Mouse (Mus musculus): ENCODE measurements around the gene Slc35e3. TPM values are rescaled to one million over a fixed set of nuclear protein-coding genes. Genes with fewer than 3 reads are reported as not detected.

Slc35e3 gene
- 2.3 and 2.5 TPM in 2 replicates for polyA plus RNA-seq (2015; fragmentation: Nextera tagmentation; extraction: Ambion mirVana)

DNA sequence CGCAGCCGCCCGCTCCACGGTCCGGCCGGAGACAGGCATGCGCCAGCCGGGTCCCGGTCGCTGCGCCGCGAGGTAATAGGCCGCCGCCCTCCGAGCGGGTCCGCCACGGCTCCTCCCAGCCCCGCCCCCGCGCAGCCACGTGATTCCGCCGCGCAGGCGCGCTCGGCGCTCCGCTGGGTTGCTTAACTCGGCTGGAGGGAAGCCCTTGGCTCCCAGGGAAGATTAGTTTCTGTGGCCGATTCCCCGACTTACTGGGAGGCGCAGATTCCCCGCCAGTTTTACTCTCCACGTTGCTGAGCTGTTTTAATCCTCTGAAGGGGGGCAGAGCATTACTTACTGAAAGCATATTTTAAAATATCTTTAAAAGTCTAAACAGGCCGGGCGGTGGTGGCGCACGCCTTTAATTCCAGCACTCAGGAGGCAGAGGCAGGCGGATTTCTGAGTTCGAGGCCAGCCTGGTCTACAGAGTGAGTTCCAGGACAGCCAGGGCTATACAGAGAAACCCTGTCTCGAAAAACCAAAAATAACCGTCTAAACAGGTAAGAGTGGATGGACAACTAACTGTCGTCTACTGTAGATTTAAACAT, at the start of gene Slc35e3:
Gene Slc35e3, minus strand, starts transcription at position 69 of the 587 bp plus-strand sequence.
- Histone ChIP-seq H3K4me2 (ENCODE audit: low read depth, low read length) (peak within 1 kb of the TSS; percentile 75), H3K27ac (ENCODE audit: low read length) (peak within 1 kb of the TSS; percentile 64), H3K4me1 (ENCODE audit: control insufficient read depth, low read depth, low read length) (peaks cover 7% of the 10 kb centered on the region), H3K27me3 (ENCODE audit: control insufficient read depth, insufficient read depth, low read depth, low read length) (no peaks in the 10 kb centered on the region), H3K9me3 (replicated peaks; ENCODE audit: control insufficient read depth, low read length) (no peaks in the 10 kb centered on the region), H3K36me3 (ENCODE audit: control insufficient read depth, insufficient read depth) (peaks cover 20% of the 10 kb centered on the region), H3K4me3 (ENCODE audit: low read depth, low read length) (peak within 1 kb of the TSS; percentile 56), H3K9ac (ENCODE audit: low read depth, low read length) (peak within 1 kb of the TSS; percentile 43)
- WGBS (ENCODE audit: insufficient replicate concordance), result 14% methylated on average over 43 of the region's 46 CpGs
- peak; percentile 99 for ATAC-seq (ENCODE audit: low read depth)

DNA sequence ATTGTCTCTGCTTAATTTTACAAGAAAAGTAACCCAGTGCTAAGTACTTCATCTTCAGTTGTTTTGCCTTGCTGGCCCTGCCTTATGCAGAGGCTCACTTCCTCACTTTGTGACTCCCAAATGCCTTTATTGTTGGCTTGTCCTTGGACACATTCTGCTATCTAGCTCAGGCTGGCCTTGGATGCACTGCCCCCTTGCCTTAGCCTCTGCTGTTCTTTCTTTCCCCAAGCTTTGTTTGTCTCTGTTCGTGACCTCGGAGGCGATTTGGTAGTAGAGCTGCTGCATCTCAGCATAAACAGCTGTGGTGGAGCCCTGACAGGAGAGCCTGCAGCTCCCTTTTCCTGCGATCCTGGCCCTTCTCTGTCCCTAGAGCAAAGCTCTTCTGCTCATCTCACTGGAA, 49.0 kb upstream of the Slc35e3 start:
- H3K9me3 ChIP-seq (replicated peaks; ENCODE audit: control insufficient read depth, low read length), result no peaks in the 10 kb centered on the region
- H3K4me3 ChIP-seq (ENCODE audit: low read depth, low read length), result no peak overlapping the region
- peaks cover 16% of the 10 kb centered on the region for H3K4me1 ChIP-seq (ENCODE audit: control insufficient read depth, low read depth, low read length)
- H3K27ac ChIP-seq (ENCODE audit: low read length), result no peak overlapping the region
- WGBS (ENCODE audit: insufficient replicate concordance), result 62% methylated on average over 4 of the region's 4 CpGs
- no peaks in the 10 kb centered on the region for H3K36me3 ChIP-seq (ENCODE audit: control insufficient read depth, insufficient read depth)
- no peak overlapping the region for H3K4me2 ChIP-seq (ENCODE audit: low read depth, low read length)
- H3K9ac ChIP-seq (ENCODE audit: low read depth, low read length), result no peak overlapping the region
- no peak for ATAC-seq (ENCODE audit: low read depth)
- H3K27me3 ChIP-seq (ENCODE audit: control insufficient read depth, insufficient read depth, low read depth, low read length), result no peaks in the 10 kb centered on the region

DNA sequence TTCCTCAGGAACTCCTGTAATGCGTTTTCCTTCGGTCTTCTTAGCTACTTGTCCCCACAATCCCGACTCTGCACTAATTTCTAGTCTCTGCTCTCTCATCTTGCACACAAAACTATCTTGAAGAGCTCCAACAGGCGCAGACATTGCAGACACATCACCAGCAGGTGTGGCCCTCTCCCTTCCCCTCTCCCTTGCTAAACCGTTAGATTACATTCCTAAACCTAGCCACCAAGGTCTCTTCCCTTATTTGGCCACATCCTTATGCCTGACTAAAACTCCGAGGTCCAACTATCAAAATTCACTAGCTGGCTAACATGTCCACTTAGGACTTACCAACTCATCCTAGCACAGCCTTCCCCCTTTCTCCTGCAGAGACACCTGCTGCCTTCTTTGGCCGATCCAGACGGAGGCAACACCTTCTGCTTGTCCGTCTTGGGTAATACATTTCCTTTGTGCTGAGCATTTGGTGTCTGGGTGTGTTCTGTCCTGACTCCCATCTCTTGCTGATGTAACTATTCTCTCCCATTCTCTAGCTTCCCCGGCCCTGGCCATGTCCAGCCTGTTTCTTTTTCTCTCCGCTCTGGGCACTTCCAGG, 47.4 kb upstream of the Slc35e3 start:
- Histone ChIP-seq H3K36me3 (ENCODE audit: control insufficient read depth, insufficient read depth) (no peaks in the 10 kb centered on the region; the same call in 1 of the 2 replicates), H3K9me3 (replicated peaks; ENCODE audit: control insufficient read depth, low read length) (no peaks in the 10 kb centered on the region), H3K27me3 (ENCODE audit: control insufficient read depth, insufficient read depth, low read depth, low read length) (no peaks in the 10 kb centered on the region), H3K4me2 (ENCODE audit: low read depth, low read length) (peak overlapping the region; percentile 77), H3K9ac (ENCODE audit: low read depth, low read length) (peak overlapping the region; percentile 59; the same call in 1 of the 2 replicates), H3K4me3 (ENCODE audit: low read depth, low read length) (peak overlapping the region; percentile 66), H3K27ac (ENCODE audit: low read length) (peak overlapping the region; percentile 78), H3K4me1 (ENCODE audit: control insufficient read depth, low read depth, low read length) (peaks cover 16% of the 10 kb centered on the region)
- no peak for ATAC-seq (ENCODE audit: low read depth)
- 52% methylated on average over 11 of the region's 11 CpGs for WGBS (ENCODE audit: insufficient replicate concordance)

DNA sequence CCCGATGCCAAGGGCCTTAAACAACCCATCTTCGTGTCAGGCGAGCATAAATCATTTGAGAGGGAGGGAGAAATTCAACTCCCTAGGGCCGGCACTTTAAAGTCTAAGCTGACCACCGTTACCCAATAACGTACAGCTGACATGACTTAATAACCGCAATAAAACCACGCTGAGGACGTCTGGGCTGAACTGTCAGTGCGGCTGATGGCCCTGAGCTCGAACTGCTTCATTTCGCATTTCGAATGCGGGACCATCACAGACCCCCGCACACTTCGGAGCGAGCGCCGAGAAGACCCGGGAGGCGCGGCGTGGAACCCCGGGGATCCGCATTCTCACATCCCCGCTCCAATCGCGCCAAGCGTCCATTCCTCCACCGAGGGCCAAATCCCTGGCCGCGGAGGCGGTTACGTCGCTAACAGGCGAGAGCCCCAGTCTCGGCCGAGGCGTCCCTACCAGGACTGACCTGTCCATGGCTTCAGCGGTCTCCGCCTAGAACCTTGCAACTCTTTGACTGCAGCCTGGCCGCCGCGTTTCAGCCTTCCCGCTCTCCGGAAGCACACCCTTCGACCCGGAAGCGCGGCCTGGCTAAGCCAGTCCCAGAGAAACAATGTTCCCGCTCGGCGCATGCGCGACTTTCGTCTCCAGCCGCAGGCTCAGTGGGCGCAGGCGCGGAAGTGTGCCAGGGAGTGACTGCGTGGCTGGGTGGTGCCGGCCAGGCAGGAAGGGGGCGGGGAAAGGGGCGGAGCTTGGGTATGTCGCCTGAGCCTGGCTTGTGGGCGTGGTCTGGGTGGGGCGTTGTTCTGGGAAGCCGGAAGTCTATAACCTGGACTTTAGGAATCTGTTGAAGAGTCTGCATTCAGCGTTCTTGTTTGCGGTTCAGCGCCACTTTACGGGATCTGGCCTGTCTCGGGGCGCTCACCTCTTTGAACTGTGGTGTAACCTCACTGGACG, 46.3 kb upstream of the Slc35e3 start, which contains the start of gene Nup107:
Gene Nup107, minus strand, starts transcription at position 565 of the 951 bp plus-strand sequence.
- Histone ChIP-seq H3K27me3 (ENCODE audit: control insufficient read depth, insufficient read depth, low read depth, low read length) (no peaks in the 10 kb centered on the region), H3K27ac (ENCODE audit: low read length) (peak within 1 kb of the TSS; percentile 78), H3K4me2 (ENCODE audit: low read depth, low read length) (peak within 1 kb of the TSS; percentile 81), H3K4me3 (ENCODE audit: low read depth, low read length) (peak within 1 kb of the TSS; percentile 68), H3K36me3 (ENCODE audit: control insufficient read depth, insufficient read depth) (peaks cover 5% of the 10 kb centered on the region; the same call in 1 of the 2 replicates), H3K9me3 (replicated peaks; ENCODE audit: control insufficient read depth, low read length) (no peaks in the 10 kb centered on the region), H3K4me1 (ENCODE audit: control insufficient read depth, low read depth, low read length) (peaks cover 16% of the 10 kb centered on the region), H3K9ac (ENCODE audit: low read depth, low read length) (peak within 1 kb of the TSS; percentile 74)
- ATAC-seq (ENCODE audit: low read depth), result peak; percentile 99
- under 1% methylated on average over 75 of the region's 75 CpGs for WGBS (ENCODE audit: insufficient replicate concordance)

DNA sequence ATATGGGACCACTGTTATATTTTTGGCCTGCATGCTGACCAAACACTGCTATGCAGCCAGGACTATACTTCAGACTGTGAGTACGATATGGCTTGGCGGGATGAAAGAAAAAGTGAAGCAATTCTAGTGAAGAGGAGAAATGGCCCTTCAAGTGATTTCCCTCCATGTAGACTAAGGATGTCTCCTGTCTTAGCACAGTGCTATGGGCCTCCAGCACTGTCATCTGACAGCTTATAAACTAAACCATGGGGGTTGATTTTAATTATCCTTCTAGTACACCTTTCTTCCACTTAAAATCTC, 45.0 kb upstream of the Slc35e3 start:
- H3K36me3 ChIP-seq (ENCODE audit: control insufficient read depth, insufficient read depth), result peaks cover 13% of the 10 kb centered on the region
- no peaks in the 10 kb centered on the region for H3K27me3 ChIP-seq (ENCODE audit: control insufficient read depth, insufficient read depth, low read depth, low read length)
- no peak overlapping the region for H3K27ac ChIP-seq (ENCODE audit: low read length)
- no peak for ATAC-seq (ENCODE audit: low read depth)
- H3K9ac ChIP-seq (ENCODE audit: low read depth, low read length), result peak overlapping the region; percentile 74
- H3K4me2 ChIP-seq (ENCODE audit: low read depth, low read length), result peak overlapping the region; percentile 81
- 68% methylated on average over 2 of the region's 2 CpGs for WGBS (ENCODE audit: insufficient replicate concordance)
- H3K4me1 ChIP-seq (ENCODE audit: control insufficient read depth, low read depth, low read length), result peaks cover 16% of the 10 kb centered on the region
- H3K9me3 ChIP-seq (replicated peaks; ENCODE audit: control insufficient read depth, low read length), result no peaks in the 10 kb centered on the region
- peak overlapping the region; percentile 68 for H3K4me3 ChIP-seq (ENCODE audit: low read depth, low read length)

DNA sequence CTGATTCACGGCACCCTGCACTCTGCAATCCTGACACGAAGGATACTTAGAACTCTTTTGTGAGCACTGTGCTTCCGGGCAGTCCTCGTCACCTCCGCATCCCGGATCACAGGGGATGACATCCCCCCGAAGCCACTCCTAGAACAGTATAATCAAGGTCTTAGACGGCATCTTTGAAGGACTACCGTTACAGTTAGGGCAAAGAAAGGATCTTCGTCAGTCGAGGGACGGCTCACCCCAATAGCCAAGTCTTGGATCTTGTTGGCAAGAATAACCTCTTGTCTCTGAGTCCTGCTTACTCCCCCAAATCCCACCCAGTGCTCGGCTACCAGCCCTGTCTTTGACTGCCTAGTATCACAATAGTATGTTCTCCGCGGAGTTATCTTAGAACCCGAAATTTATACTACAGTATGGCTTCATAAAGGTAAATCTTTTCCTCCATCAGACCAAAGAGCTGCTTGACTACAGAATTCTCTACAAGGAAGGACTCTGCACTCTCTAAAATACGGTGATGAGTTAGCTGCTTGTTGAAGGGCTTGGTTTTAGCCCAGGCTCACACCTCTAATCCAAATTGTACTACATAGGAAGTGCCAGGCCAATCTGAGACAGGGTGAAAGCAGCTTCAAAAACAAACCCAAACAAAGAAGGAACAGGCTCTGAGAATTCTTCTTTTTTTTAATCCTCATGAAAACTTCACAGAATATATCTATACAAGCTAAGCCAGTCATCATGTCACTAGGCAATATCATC, 44.4 kb upstream of the Slc35e3 start:
- 85% methylated on average over 17 of the region's 17 CpGs for WGBS (ENCODE audit: insufficient replicate concordance)
- Histone ChIP-seq H3K4me2 (ENCODE audit: low read depth, low read length) (peak overlapping the region; percentile 81; the same call in 1 of the 2 replicates), H3K9me3 (replicated peaks; ENCODE audit: control insufficient read depth, low read length) (no peaks in the 10 kb centered on the region), H3K27ac (ENCODE audit: low read length) (no peak overlapping the region), H3K36me3 (ENCODE audit: control insufficient read depth, insufficient read depth) (peaks cover 14% of the 10 kb centered on the region), H3K4me1 (ENCODE audit: control insufficient read depth, low read depth, low read length) (peaks cover 16% of the 10 kb centered on the region), H3K4me3 (ENCODE audit: low read depth, low read length) (no peak overlapping the region), H3K27me3 (ENCODE audit: control insufficient read depth, insufficient read depth, low read depth, low read length) (no peaks in the 10 kb centered on the region), H3K9ac (ENCODE audit: low read depth, low read length) (no peak overlapping the region)
- no peak for ATAC-seq (ENCODE audit: low read depth)

DNA sequence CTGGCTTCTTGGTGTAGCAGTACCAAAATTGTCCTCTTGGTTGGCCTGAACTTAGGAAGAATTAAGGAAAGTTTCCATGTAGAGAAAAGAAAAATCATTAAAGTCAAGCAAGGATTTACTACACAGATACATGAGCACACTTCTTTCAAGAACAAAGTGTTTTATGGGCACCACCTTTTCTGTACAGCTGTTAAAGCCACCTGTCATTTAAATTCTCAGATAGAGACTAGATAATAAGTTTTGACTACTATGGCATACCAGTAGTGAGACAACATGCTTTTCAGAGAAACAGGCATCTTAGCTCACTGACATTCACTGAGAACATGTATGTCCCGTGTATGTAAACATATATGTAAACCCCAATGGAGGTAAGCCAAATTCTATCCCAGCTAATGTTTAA, 43.8 kb upstream of the Slc35e3 start:
- peaks cover 16% of the 10 kb centered on the region for H3K4me1 ChIP-seq (ENCODE audit: control insufficient read depth, low read depth, low read length)
- H3K36me3 ChIP-seq (ENCODE audit: control insufficient read depth, insufficient read depth), result peaks cover 14% of the 10 kb centered on the region
- H3K9me3 ChIP-seq (replicated peaks; ENCODE audit: control insufficient read depth, low read length), result no peaks in the 10 kb centered on the region
- no peak overlapping the region for H3K4me2 ChIP-seq (ENCODE audit: low read depth, low read length)
- no peak overlapping the region for H3K4me3 ChIP-seq (ENCODE audit: low read depth, low read length)
- no peak overlapping the region for H3K27ac ChIP-seq (ENCODE audit: low read length)
- H3K27me3 ChIP-seq (ENCODE audit: control insufficient read depth, insufficient read depth, low read depth, low read length), result no peaks in the 10 kb centered on the region
- H3K9ac ChIP-seq (ENCODE audit: low read depth, low read length), result no peak overlapping the region
- no peak for ATAC-seq (ENCODE audit: low read depth)
- 89% methylated on average over 1 of the region's 1 CpGs for WGBS (ENCODE audit: insufficient replicate concordance)

DNA sequence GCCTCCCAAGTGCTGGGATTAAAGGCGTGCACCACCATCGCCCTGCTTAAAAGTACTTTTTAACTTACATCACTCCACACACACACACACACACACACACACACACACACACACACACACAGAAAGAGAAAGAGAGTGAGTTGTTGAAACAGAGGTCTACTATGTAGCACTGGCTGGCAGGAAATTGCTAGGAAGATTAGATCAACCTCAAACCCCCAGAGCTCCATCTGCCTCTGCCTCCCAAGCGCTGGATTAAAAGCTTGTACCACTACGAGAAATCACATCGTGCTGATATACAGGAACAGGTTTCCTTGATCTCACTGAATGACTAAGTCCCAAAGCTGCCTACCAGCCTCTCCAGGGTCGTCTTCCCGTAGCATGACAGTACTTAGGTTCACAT, 38.5 kb upstream of the Slc35e3 start:
- Histone ChIP-seq H3K9me3 (replicated peaks; ENCODE audit: control insufficient read depth, low read length) (no peaks in the 10 kb centered on the region), H3K4me2 (ENCODE audit: low read depth, low read length) (no peak overlapping the region), H3K4me3 (ENCODE audit: low read depth, low read length) (no peak overlapping the region), H3K36me3 (ENCODE audit: control insufficient read depth, insufficient read depth) (peaks cover 48% of the 10 kb centered on the region), H3K27me3 (ENCODE audit: control insufficient read depth, insufficient read depth, low read depth, low read length) (no peaks in the 10 kb centered on the region), H3K9ac (ENCODE audit: low read depth, low read length) (no peak overlapping the region), H3K27ac (ENCODE audit: low read length) (no peak overlapping the region), H3K4me1 (ENCODE audit: control insufficient read depth, low read depth, low read length) (no peaks in the 10 kb centered on the region)
- 64% methylated on average over 7 of the region's 7 CpGs for WGBS (ENCODE audit: insufficient replicate concordance)
- ATAC-seq (ENCODE audit: low read depth), result no peak
